ENCODE assay signal across 8 mouse cellular contexts in genomic region chr15:99252381-99253174, GRCm38 (mm10). TPM values are rescaled to one million over a fixed set of nuclear protein-coding genes. Genes with fewer than 3 reads are reported as not detected.
A peak's percentile ranks its signal among the peaks of the same experiment; 100 is the strongest.
DNase-seq lines count a peak whose midpoint lies in the region; ATAC-seq and TF ChIP-seq lines count a peak whose summit lies in the region.

No protein-coding gene starts in this region.

- peak; percentile 51 for ATAC-seq in heart, embryonic 14.5 days (ENCODE audit: insufficient number of reproducible peaks, insufficient read depth, low FRiP score, low read depth)
- ATAC-seq in hindbrain, embryonic 14.5 days (ENCODE audit: low FRiP score): peak; percentile 29; the same call in 1 of the 2 replicates
- peak; percentile 16; the same call in 1 of the 2 replicates for ATAC-seq in megakaryocyte, adult 5-6 weeks (ENCODE audit: poor library complexity, severe bottlenecking)

- H3K79me2 ChIP-seq in C2C12 (ENCODE audit: control insufficient read depth, insufficient read depth): peaks cover 25% of the 10 kb centered on the region

- H3K9me3 ChIP-seq in heart, embryonic 14.5 days (ENCODE audit: control insufficient read depth, low read length): no peaks in the 10 kb centered on the region
- no peaks in the 10 kb centered on the region for H3K9me3 ChIP-seq in hindbrain, embryonic 14.5 days (ENCODE audit: control insufficient read depth, low read length)

- no peak for TF ChIP-seq CTCF in C2C12 (IDR thresholded peaks at IDR 0.05; ENCODE audit: control insufficient read depth, insufficient read depth, insufficient read length)

- H3K4me3 ChIP-seq in heart, embryonic 14.5 days (ENCODE audit: control insufficient read depth in 1 of 2, insufficient read depth in 1 of 2, low read depth in 1 of 2, low read length in 2 of 2): peak overlapping the region; percentile 63
- peak overlapping the region; percentile 66 for H3K4me3 ChIP-seq in C2C12 (ENCODE audit: insufficient read depth, poor library complexity, severe bottlenecking)
- peak overlapping the region; percentile 44 for H3K4me3 ChIP-seq in hindbrain, embryonic 14.5 days (replicated peaks; ENCODE audit: low read length)

- H3K27ac ChIP-seq in heart, embryonic 14.5 days (replicated peaks in 1 of 2; ENCODE audit: control insufficient read depth in 1 of 2, insufficient read depth in 1 of 2, low read depth in 2 of 2, low read length in 2 of 2): peak overlapping the region; percentile 97 to 100
- peak overlapping the region; percentile 96 for H3K27ac ChIP-seq in hindbrain, embryonic 14.5 days

- H3K36me3 ChIP-seq in heart, embryonic 14.5 days (ENCODE audit: control insufficient read depth, insufficient read depth, low read length): peaks cover 10% of the 10 kb centered on the region
- H3K36me3 ChIP-seq in C2C12 (ENCODE audit: control insufficient read depth, insufficient read depth): peaks cover 20% of the 10 kb centered on the region
- peaks cover 22% of the 10 kb centered on the region for H3K36me3 ChIP-seq in hindbrain, embryonic 14.5 days (replicated peaks; ENCODE audit: control insufficient read depth, insufficient read depth)

- no peaks in the 10 kb centered on the region for H3K27me3 ChIP-seq in heart, embryonic 14.5 days (ENCODE audit: control insufficient read depth, insufficient read depth, low read length)
- no peaks in the 10 kb centered on the region for H3K27me3 ChIP-seq in C2C12 (ENCODE audit: control insufficient read depth, insufficient read depth, insufficient read length)
- no peaks in the 10 kb centered on the region for H3K27me3 ChIP-seq in hindbrain, embryonic 14.5 days (ENCODE audit: control insufficient read depth, insufficient read depth, low read length)

- H3K4me1 ChIP-seq in heart, embryonic 14.5 days (ENCODE audit: control insufficient read depth in 2 of 2, insufficient read depth in 2 of 2, low read length in 2 of 2): peaks cover 40 to 47% of the 10 kb centered on the region in 2 experiments
- peaks cover 10% of the 10 kb centered on the region for H3K4me1 ChIP-seq in hindbrain, embryonic 14.5 days (replicated peaks; ENCODE audit: control insufficient read depth, insufficient read depth, low read length)

- intact Hi-C loops in heart, postnatal 10 days (cut with DNase I): no loop called here

- WGBS in heart, embryonic 14.5 days: 3% methylated on average over 22 of the region's 22 CpGs
- 5% methylated on average over 22 of the region's 22 CpGs for WGBS in hindbrain, embryonic 14.5 days

- peaks cover 3% of the 10 kb centered on the region for H3K79me3 ChIP-seq in C2C12 (ENCODE audit: low read depth)

- H3K4me2 ChIP-seq in heart, embryonic 14.5 days (ENCODE audit: low read length): peak overlapping the region; percentile 76
- H3K4me2 ChIP-seq in hindbrain, embryonic 14.5 days (replicated peaks): peak overlapping the region; percentile 92

- H3ac ChIP-seq in C2C12 (ENCODE audit: control insufficient read depth, insufficient read length, low read depth): peak overlapping the region; percentile 63

- no peak for DNase-seq in heart, postnatal 10 days
- peak; percentile 68 for DNase-seq in embryo, embryonic 10 days (ENCODE audit: low spot score)
- peak; percentile 43 for DNase-seq in hindbrain, embryonic 14.5 days (ENCODE audit: low spot score)
- DNase-seq in cerebellum, adult 18-20 months: no peak
- DNase-seq in testis, postnatal 14 days (ENCODE audit: low spot score): no peak

- H3K9ac ChIP-seq in heart, embryonic 14.5 days (ENCODE audit: low read length): peak overlapping the region; percentile 74
- H3K9ac ChIP-seq in hindbrain, embryonic 14.5 days: peak overlapping the region; percentile 72

TF ChIP-seq in C2C12, 6 proteins besides CTCF, POLR2A, EP300 and RAD21:
- TF ChIP-seq CEBPB (IDR thresholded peaks at IDR 0.05; ENCODE audit: low read depth) (no peak), MYOD1 (IDR thresholded peaks at IDR 0.05; ENCODE audit: control insufficient read depth, insufficient read length, low read depth) (no peak), MAX (IDR thresholded peaks at IDR 0.05) (no peak)

RNA-seq across cellular contexts. Expression of gene Mcrs1, which starts 0.8 kb away (rescaled TPM):
- 167 and 173 TPM in 2 replicates for polyA plus RNA-seq in heart, embryonic 14.5 days (2014; fragmentation: Nextera tagmentation; extraction: Ambion mirVana)
- total RNA-seq in heart, postnatal 10 days (2021): 10 to 100 TPM; 73.3 to 75.3 TPM
- 118 TPM for polyA plus RNA-seq in C2C12 (2012; fragmentation: generic; extraction: Trizol)
- polyA plus RNA-seq in hindbrain, embryonic 14.5 days (2014; fragmentation: Nextera tagmentation; extraction: Ambion mirVana): 200 and 205 TPM in 2 replicates
- total RNA-seq in megakaryocyte, adult 5-6 weeks (2015): 30.6 and 38.3 TPM in 2 replicates
- total RNA-seq in megakaryocyte, adult 5-6 weeks (2017): 29.4 and 30.4 TPM in 2 replicates

RNA-seq across cellular contexts. Expression of gene Kcnh3, which starts 27.9 kb away (rescaled TPM):
- polyA plus RNA-seq in heart, embryonic 14.5 days (2014; fragmentation: Nextera tagmentation; extraction: Ambion mirVana): 0.12 TPM in 1 of 2 replicates, not detected in the other
- 1 to 10 TPM in 1 of 2 experiments, under 1 TPM in 1; 0.57 to 1.3 TPM for total RNA-seq in heart, postnatal 10 days (2021)
- polyA plus RNA-seq in C2C12 (2012; fragmentation: generic; extraction: Trizol): 0.04 TPM
- 0.81 and 0.96 TPM in 2 replicates for polyA plus RNA-seq in hindbrain, embryonic 14.5 days (2014; fragmentation: Nextera tagmentation; extraction: Ambion mirVana)
- not detected in 2 replicates for total RNA-seq in megakaryocyte, adult 5-6 weeks (2015)
- total RNA-seq in megakaryocyte, adult 5-6 weeks (2017): not detected in 2 replicates

RNA-seq across cellular contexts. Expression of gene Prpf40b, which starts 42.3 kb away (rescaled TPM):
- 31.2 and 38.0 TPM in 2 replicates for polyA plus RNA-seq in heart, embryonic 14.5 days (2014; fragmentation: Nextera tagmentation; extraction: Ambion mirVana)
- 10 to 100 TPM; 30.5 to 38.7 TPM for total RNA-seq in heart, postnatal 10 days (2021)
- 24.7 TPM for polyA plus RNA-seq in C2C12 (2012; fragmentation: generic; extraction: Trizol)
- 84.7 and 89.6 TPM in 2 replicates for polyA plus RNA-seq in hindbrain, embryonic 14.5 days (2014; fragmentation: Nextera tagmentation; extraction: Ambion mirVana)
- total RNA-seq in megakaryocyte, adult 5-6 weeks (2015): 0.27 and 0.89 TPM in 2 replicates
- total RNA-seq in megakaryocyte, adult 5-6 weeks (2017): 0.12 and 1.1 TPM in 2 replicates

RNA-seq across cellular contexts. Expression of gene Fam186b, which starts 43.1 kb away (rescaled TPM):
- 0.36 TPM in 1 of 2 replicates, not detected in the other for polyA plus RNA-seq in heart, embryonic 14.5 days (2014; fragmentation: Nextera tagmentation; extraction: Ambion mirVana)
- total RNA-seq in heart, postnatal 10 days (2021): under 1 TPM; 0.14 to 0.15 TPM
- polyA plus RNA-seq in C2C12 (2012; fragmentation: generic; extraction: Trizol): not detected
- polyA plus RNA-seq in hindbrain, embryonic 14.5 days (2014; fragmentation: Nextera tagmentation; extraction: Ambion mirVana): 0.39 and 0.81 TPM in 2 replicates
- not detected in 2 replicates for total RNA-seq in megakaryocyte, adult 5-6 weeks (2015)
- not detected in 2 replicates for total RNA-seq in megakaryocyte, adult 5-6 weeks (2017)

Comparison
In these comparisons a context has a peak if more than half of its experiments do, and no peak if none do; other contexts are left out.
1. DNase-seq: peak in embryo, embryonic 10 days (single experiment) and hindbrain, embryonic 14.5 days (single experiment); none in heart, postnatal 10 days (0 of 2), cerebellum, adult 18-20 months (0 of 2) and testis, postnatal 14 days (single experiment).
2. Peak in every context shown above with its lines, with median percentiles within 50 percentile points of each other: ATAC-seq and H3K4me3 ChIP-seq.